Mouse (Mus musculus) spleen, adult 2 months (tissue): Measurements from ENCODE around the gene Exoc3l. TPM values are rescaled to one million over a fixed set of nuclear protein-coding genes. Genes with fewer than 3 reads are reported as not detected.

Source experiments
- DNase-seq, 2 experiments: peaks; one replicate each; pipeline versions ENCODE4 v3.0.0 to v3.0.0-alpha.2; 2012 to 2021; ENCODE audit warnings: low spot score in 2 of 2, low read depth in 1 of 2
- H3K27ac ChIP-seq: fragments of 200-500 bp; 2 replicates; pipeline ENCODE4 v1.5.1; 2012; ENCODE audit warnings: low read length, inconsistent platforms; ENCODE audit not compliant: insufficient read depth
- H3K27me3 ChIP-seq: fragments of 200-500 bp; 2 replicates; pipeline ENCODE4 v1.6.1; 2012; ENCODE audit warnings: mild to moderate bottlenecking, moderate library complexity, low read length, inconsistent platforms; ENCODE audit not compliant: control insufficient read depth, insufficient read depth
- H3K36me3 ChIP-seq: fragments of 200-500 bp; 2 replicates; pipeline ENCODE4 v1.6.1; 2012; ENCODE audit warnings: mild to moderate bottlenecking, low read length, inconsistent platforms; ENCODE audit not compliant: control insufficient read depth, insufficient read depth
- H3K4me1 ChIP-seq: fragments of 200-500 bp; 2 replicates; pipeline ENCODE4 v1.6.1; 2011; ENCODE audit warnings: inconsistent platforms; ENCODE audit not compliant: control insufficient read depth, insufficient read depth, insufficient read length
- H3K4me3 ChIP-seq: fragments of 200-500 bp; 2 replicates; pipeline ENCODE4 v1.5.1; 2011; ENCODE audit warnings: mild to moderate bottlenecking, inconsistent platforms; ENCODE audit not compliant: insufficient read depth, insufficient read length; ENCODE audit errors: extremely low read depth
- CTCF ChIP-seq: fragments of 200-500 bp; IDR thresholded peaks from 2 replicates; pipeline ENCODE4 v1.5.1; 2011; ENCODE audit warnings: mild to moderate bottlenecking, inconsistent platforms; ENCODE audit not compliant: insufficient read depth, insufficient read length, insufficient replicate concordance; ENCODE audit errors: extremely low read depth
- POLR2A ChIP-seq: fragments of 200-500 bp; IDR thresholded peaks from 2 replicates; pipeline ENCODE4 v1.6.1; 2011; ENCODE audit warnings: low read depth, low read length, inconsistent platforms
- WGBS: fragments of 180-500 bp; shearing (Covaris S2); methylation state at CpG from one replicate; pipeline ENCODE4 v1.1.7; 2018; 5-methylcytosine and 5-hydroxymethylcytosine counted together
- polyA plus RNA-seq: library from polyadenylated mRNA; depleted of rRNA; stranded (reverse); fragments of >200 nt; gene quantifications from 2 replicates; pipeline ENCODE4 v1.2.3, GENCODE M21; 2012

The Exoc3l gene
- polyA plus RNA-seq, 1 experiment, result 23.4 TPM

- Histone ChIP-seq H3K27me3 (no peaks in the 10 kb centered on the region), H3K4me1 (peaks cover 20% of the 10 kb centered on the region), H3K36me3 (no peaks in the 10 kb centered on the region; the same call in 1 of the 2 replicates), H3K4me3 (no peak overlapping the region), H3K27ac (no peak overlapping the region)
- no peak for TF ChIP-seq CTCF
- TF ChIP-seq POLR2A, result no peak
- 86% methylated on average over 7 of the region's 7 CpGs for WGBS
- DNase-seq, result no peak
These were observed 35.4 kb downstream of the Exoc3l start for GRCm38 (mm10) chr8:105260371-105261099.

GRCm38 (mm10) chr8:105259721-105260320 lies 36.1 kb downstream of the Exoc3l start:
- no peaks in the 10 kb centered on the region for H3K27me3 ChIP-seq
- H3K36me3 ChIP-seq, result no peaks in the 10 kb centered on the region; the same call in 1 of the 2 replicates
- H3K4me3 ChIP-seq, result peak overlapping the region; percentile 36; the same call in 1 of the 2 replicates
- peaks cover 23% of the 10 kb centered on the region for H3K4me1 ChIP-seq
- DNase-seq, result peak; percentile 45 to 66
- H3K27ac ChIP-seq, result no peak overlapping the region
- TF ChIP-seq POLR2A (no peak), CTCF (peak; percentile 92)
- 3% methylated on average over 30 of the region's 30 CpGs for WGBS

- no peaks in the 10 kb centered on the region; the same call in 1 of the 2 replicates for H3K36me3 ChIP-seq
- TF ChIP-seq CTCF (no peak), POLR2A (no peak)
- peak overlapping the region; percentile 26; the same call in 1 of the 2 replicates for H3K4me3 ChIP-seq
- DNase-seq, result no peak
- no peak overlapping the region for H3K27ac ChIP-seq
- WGBS, result 53% methylated on average over 55 of the region's 55 CpGs
- H3K27me3 ChIP-seq, result no peaks in the 10 kb centered on the region
- H3K4me1 ChIP-seq, result peaks cover 29% of the 10 kb centered on the region
These were observed 36.8 kb downstream of the Exoc3l start for GRCm38 (mm10) chr8:105258911-105259720.

- TF ChIP-seq CTCF, result no peak
- TF ChIP-seq POLR2A, result no peak
These were observed 38.4 kb downstream of the Exoc3l start for GRCm38 (mm10) chr8:105257318-105258114.

GRCm38 (mm10) chr8:105254966-105255350 lies 40.9 kb downstream of the Exoc3l start, which contains the start of gene B3gnt9:
Gene B3gnt9, minus strand, starts transcription at chr8:105255153.
- under 1% methylated on average over 14 of the region's 14 CpGs for whole genome bisulfite sequencing
- H3K27me3 ChIP-seq, result no peaks in the 10 kb centered on the region
- peak within 1 kb of the TSS; percentile 57 for H3K4me3 ChIP-seq
- H3K36me3 ChIP-seq, result peaks cover 17% of the 10 kb centered on the region
- DNase-seq, result no peak
- TF ChIP-seq POLR2A, result no peak
- H3K4me1 ChIP-seq, result peaks cover 22% of the 10 kb centered on the region
- peak within 1 kb of the TSS; percentile 66 for H3K27ac ChIP-seq

More at GRCm38 (mm10) chr8:105257318-105258114, 38.4 kb downstream of the Exoc3l start:
- WGBS, result 87% methylated on average over 7 of the region's 7 CpGs
- Histone ChIP-seq H3K36me3 (no peaks in the 10 kb centered on the region; the same call in 1 of the 2 replicates), H3K27me3 (no peaks in the 10 kb centered on the region), H3K4me1 (peaks cover 33% of the 10 kb centered on the region), H3K27ac (no peak overlapping the region), H3K4me3 (no peak overlapping the region)
- no peak for DNase-seq
